Mouse (Mus musculus): ENCODE results near the gene Trim24. TPM values are rescaled to one million over a fixed set of nuclear protein-coding genes. Genes with fewer than 3 reads are reported as not detected.

Gene Trim24
- total and polyA plus RNA-seq, 3 experiments: 11.4 to 19.2 TPM; not detected in 1

DNA sequence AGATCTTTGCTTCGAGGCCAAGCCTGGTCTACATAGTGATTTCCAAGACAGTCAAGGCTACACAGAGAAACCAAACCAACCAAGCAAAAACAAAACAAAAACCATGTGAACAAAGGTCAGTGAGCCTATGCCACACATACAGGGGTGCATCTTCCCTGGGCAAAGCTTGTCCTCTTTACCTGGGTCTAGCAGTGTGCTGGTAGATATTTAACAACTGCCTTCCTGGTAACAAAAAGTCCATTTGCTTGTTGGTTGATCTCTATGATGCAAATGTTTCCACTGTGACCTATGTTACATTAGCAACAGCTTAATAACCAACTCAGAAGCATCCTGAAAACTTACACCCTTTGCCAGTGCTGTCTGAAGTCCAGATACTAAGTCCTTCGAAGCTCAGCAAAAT is 17.3 kb upstream of the Trim24 start:
- DNase-seq (ENCODE audit: low read depth, low spot score): no peak
- no peaks in the 10 kb centered on the region for H3K27me3 ChIP-seq (ENCODE audit: control insufficient read depth in 1 of 2, insufficient read depth in 2 of 2, low read length in 2 of 2)
- H3K9me3 ChIP-seq (replicated peaks; ENCODE audit: insufficient read depth, low read length): no peaks in the 10 kb centered on the region
- no peak overlapping the region for H3K4me3 ChIP-seq (ENCODE audit: control insufficient read depth in 1 of 2, insufficient read depth in 1 of 2, low read depth in 2 of 2, low read length in 2 of 2)
- H3K27ac ChIP-seq (ENCODE audit: control insufficient read depth, low read depth, low read length): no peak overlapping the region
- H3K4me1 ChIP-seq (ENCODE audit: control insufficient read depth in 1 of 2, insufficient read depth in 2 of 2, low read length in 2 of 2): peaks cover 12 to 15% of the 10 kb centered on the region in 2 experiments
- peaks cover 0 to 12% of the 10 kb centered on the region in 2 experiments; a peak in 2 of 4 replicates for H3K36me3 ChIP-seq (ENCODE audit: control insufficient read depth in 1 of 2, insufficient read depth in 2 of 2, low read length in 2 of 2)
- H3K79me2 ChIP-seq (ENCODE audit: control insufficient read depth, insufficient read depth, low read length, poor library complexity): no peaks in the 10 kb centered on the region
- no peak overlapping the region for H3K9ac ChIP-seq (ENCODE audit: control insufficient read depth, low read depth, low read length, poor library complexity, severe bottlenecking)
- TF ChIP-seq HCFC1 (IDR thresholded peaks at IDR 0.05; ENCODE audit: low read depth, low read length) (no peak), NELFE (IDR thresholded peaks at IDR 0.05; ENCODE audit: low read depth, low read length) (no peak), POLR2AphosphoS5 (IDR thresholded peaks at IDR 0.05; ENCODE audit: borderline replicate concordance, low read depth, low read length) (no peak), USF1 (IDR thresholded peaks at IDR 0.05; ENCODE audit: low read depth, low read length) (no peak), MYB (IDR thresholded peaks at IDR 0.05; ENCODE audit: low read depth, low read length) (no peak)

DNA sequence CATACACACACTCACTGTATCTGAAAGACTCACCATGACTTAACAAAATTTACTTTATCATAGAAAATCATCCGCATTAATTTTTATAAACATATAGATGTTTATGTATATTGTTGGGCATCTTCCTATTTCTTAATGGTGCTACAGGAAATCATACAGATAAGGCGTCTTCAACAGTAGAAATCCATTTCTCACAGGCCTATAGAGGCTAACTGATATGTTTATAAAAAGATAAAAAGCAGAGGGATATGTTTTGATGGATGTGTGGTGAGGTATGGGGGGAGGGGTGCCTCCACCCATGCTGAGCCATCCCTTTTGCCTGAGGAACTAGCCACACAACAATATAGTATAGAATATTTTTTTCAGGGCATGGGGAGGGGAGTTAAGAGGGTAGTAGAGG is 15.2 kb upstream of the Trim24 start:
- Histone ChIP-seq H3K9ac (ENCODE audit: control insufficient read depth, low read depth, low read length, poor library complexity, severe bottlenecking) (no peak overlapping the region; the same call in 1 of the 2 replicates), H3K4me1 (ENCODE audit: control insufficient read depth in 1 of 2, insufficient read depth in 2 of 2, low read length in 2 of 2) (peaks cover 12 to 15% of the 10 kb centered on the region in 2 experiments), H3K27ac (ENCODE audit: control insufficient read depth, low read depth, low read length) (peak overlapping the region; percentile 86), H3K27me3 (ENCODE audit: control insufficient read depth in 1 of 2, insufficient read depth in 2 of 2, low read length in 2 of 2) (no peaks in the 10 kb centered on the region), H3K9me3 (replicated peaks; ENCODE audit: insufficient read depth, low read length) (no peaks in the 10 kb centered on the region), H3K79me2 (ENCODE audit: control insufficient read depth, insufficient read depth, low read length, poor library complexity) (no peaks in the 10 kb centered on the region), H3K36me3 (ENCODE audit: control insufficient read depth in 1 of 2, insufficient read depth in 2 of 2, low read length in 2 of 2) (peaks cover 0 to 12% of the 10 kb centered on the region in 2 experiments; a peak in 2 of 4 replicates), H3K4me3 (ENCODE audit: control insufficient read depth in 1 of 2, insufficient read depth in 1 of 2, low read depth in 2 of 2, low read length in 2 of 2) (no peak overlapping the region)
- peak; percentile 79 for DNase-seq (ENCODE audit: low read depth, low spot score)
- TF ChIP-seq EP300 (IDR thresholded peaks at IDR 0.05; ENCODE audit: low read depth in 1 of 2, low read length in 2 of 2) (peak; percentile 86 to 88), CHD1 (IDR thresholded peaks at IDR 0.05; ENCODE audit: low read depth, low read length) (no peak), MAFK (IDR thresholded peaks at IDR 0.05; ENCODE audit: borderline replicate concordance, low read depth, low read length) (peak; percentile 61; the same call in 1 of the 2 replicates), MAX (IDR thresholded peaks at IDR 0.05; ENCODE audit: low read length) (no peak), MYB (IDR thresholded peaks at IDR 0.05; ENCODE audit: low read depth, low read length) (peak; percentile 68; the same call in 1 of the 2 replicates), CHD2 (IDR thresholded peaks at IDR 0.05; ENCODE audit: low read length) (no peak; the same call in 1 of the 2 replicates), JUND (IDR thresholded peaks at IDR 0.05; ENCODE audit: low read depth, low read length) (no peak), RCOR1 (IDR thresholded peaks at IDR 0.05; ENCODE audit: low read depth, low read length) (peak; percentile 55), NELFE (IDR thresholded peaks at IDR 0.05; ENCODE audit: low read depth, low read length) (no peak), E2F4 (IDR thresholded peaks at IDR 0.05; ENCODE audit: borderline replicate concordance, low read depth, low read length) (no peak), CTCF (IDR thresholded peaks at IDR 0.05 in 2 of 3, conservative IDR thresholded peaks at IDR 0.05 in 1 of 3; ENCODE audit: control insufficient read depth in 1 of 3, insufficient read depth in 1 of 3, low read depth in 2 of 3, low read length in 3 of 3, poor library complexity in 1 of 3, severe bottlenecking in 1 of 3) (no peak), SIN3A (IDR thresholded peaks at IDR 0.05; ENCODE audit: low read length) (peak; percentile 58), BHLHE40 (IDR thresholded peaks at IDR 0.05; ENCODE audit: borderline replicate concordance, low read depth, low read length) (0 out of 2 replicates have a peak, but pooled peaks have one; percentile 7), POLR2AphosphoS2 (IDR thresholded peaks at IDR 0.05; ENCODE audit: low read length) (no peak), GABPA (IDR thresholded peaks at IDR 0.05; ENCODE audit: low read depth, low read length) (peak; percentile 87), TBP (IDR thresholded peaks at IDR 0.05; ENCODE audit: low read depth, low read length) (no peak), MXI1 (IDR thresholded peaks at IDR 0.05; ENCODE audit: low read depth, low read length) (0 out of 2 replicates have a peak, but pooled peaks have one; percentile 19), ZC3H11A (IDR thresholded peaks at IDR 0.05; ENCODE audit: low read depth, low read length) (no peak), USF2 (IDR thresholded peaks at IDR 0.05; ENCODE audit: borderline replicate concordance in 1 of 2, insufficient read depth in 1 of 2, low read depth in 1 of 2, low read length in 2 of 2) (no peak), TCF12 (IDR thresholded peaks at IDR 0.05; ENCODE audit: low read depth, low read length) (peak; percentile 84), USF1 (IDR thresholded peaks at IDR 0.05; ENCODE audit: low read depth, low read length) (no peak), UBTF (IDR thresholded peaks at IDR 0.05; ENCODE audit: borderline replicate concordance, insufficient read depth, low read depth, low read length) (no peak), TAL1 (IDR thresholded peaks at IDR 0.05; ENCODE audit: low read length) (peak; percentile 22; the same call in 1 of the 2 replicates), RAD21 (IDR thresholded peaks at IDR 0.05; ENCODE audit: low read depth, low read length) (no peak), POLR2AphosphoS5 (IDR thresholded peaks at IDR 0.05; ENCODE audit: borderline replicate concordance, low read depth, low read length) (no peak), KAT2A (conservative IDR thresholded peaks at IDR 0.05; ENCODE audit: low read depth, low read length) (no peak), NRF1 (IDR thresholded peaks at IDR 0.05; ENCODE audit: insufficient read depth, low read depth, low read length, poor library complexity, severe bottlenecking) (no peak), SMC3 (IDR thresholded peaks at IDR 0.05; ENCODE audit: low read depth, low read length) (no peak), ETS1 (IDR thresholded peaks at IDR 0.05; ENCODE audit: low read depth, low read length) (peak; percentile 79), ELF1 (IDR thresholded peaks at IDR 0.05; ENCODE audit: low read depth, low read length) (no peak; the same call in 1 of the 2 replicates)

Data from MEL (cell line).